Mouse (Mus musculus): ENCODE measurements around the gene Ehmt2. TPM values are rescaled to one million over a fixed set of nuclear protein-coding genes. Genes with fewer than 3 reads are reported as not detected.
A peak's percentile ranks its signal among the peaks of the same experiment; 100 is the strongest.

Ehmt2 gene
- total RNA-seq, 2 experiments from 2014 or later: 166 to 171 TPM

- intact Hi-C loops (cut with DNase I): loop anchor here (5.0 kb wide), 1 partner anchor 57 kb away; no protein-coding TSS in a partner anchor
- DNase-seq (ENCODE audit: low spot score in 2 of 2): no peak
These were observed 15.8 kb downstream of the Ehmt2 start, which contains the start of gene Slc44a4 for GRCm38 (mm10) chr17:34913930-34914665. TSS of gene Slc44a4 (plus strand) at chr17:34914466.

GRCm38 (mm10) chr17:34915410-34915831 is 17.2 kb downstream of the Ehmt2 start:
- intact Hi-C loops (cut with DNase I): no loop called here
- DNase-seq (ENCODE audit: low spot score in 2 of 2): no peak

- intact Hi-C loops (cut with DNase I): no loop called here
These were observed 18.0 kb downstream of the Ehmt2 start for GRCm38 (mm10) chr17:34916316-34916715.

GRCm38 (mm10) chr17:34917188-34917587 is 18.9 kb downstream of the Ehmt2 start:
- intact Hi-C loops (cut with DNase I): no loop called here
- no peak for DNase-seq (ENCODE audit: low spot score in 2 of 2)

More at GRCm38 (mm10) chr17:34916316-34916715, 18.0 kb downstream of the Ehmt2 start:
- DNase-seq (ENCODE audit: low spot score in 2 of 2): no peak

- no peak for DNase-seq (ENCODE audit: low spot score in 2 of 2)
- intact Hi-C loops (cut with DNase I): loop anchor here (5.0 kb wide), 1 partner anchor 59 kb away; the partner anchor contains the start of gene Lsm2
These were observed 24.7 kb downstream of the Ehmt2 start for GRCm38 (mm10) chr17:34922939-34923338.

GRCm38 (mm10) chr17:34924258-34924657 is 26.0 kb downstream of the Ehmt2 start:
- no peak for DNase-seq (ENCODE audit: low spot score in 2 of 2)
- intact Hi-C loops (cut with DNase I): loop anchor here (5.0 kb wide), 1 partner anchor 58 kb away; the partner anchor contains the start of gene Lsm2

- peak; percentile 31 to 38 for DNase-seq (ENCODE audit: low spot score in 2 of 2)
- intact Hi-C loops (cut with DNase I): no loop called here
These were observed 29.2 kb downstream of the Ehmt2 start for GRCm38 (mm10) chr17:34927306-34928019.

- intact Hi-C loops (cut with DNase I): no loop called here
- DNase-seq (ENCODE audit: low spot score in 2 of 2): no peak
These were observed 30.6 kb downstream of the Ehmt2 start for GRCm38 (mm10) chr17:34928841-34929240.

- DNase-seq (ENCODE audit: low spot score in 2 of 2): peak; percentile 98 to 99
- intact Hi-C loops (cut with DNase I): no loop called here
These were observed 32.9 kb downstream of the Ehmt2 start, which contains the start of gene Neu1 for GRCm38 (mm10) chr17:34931061-34931734. TSS of gene Neu1 (plus strand) at chr17:34931253.

GRCm38 (mm10) chr17:34931735-34932098 is 33.4 kb downstream of the Ehmt2 start:
- intact Hi-C loops (cut with DNase I): no loop called here
- peak in 1 of 2 experiments; percentile 48 for DNase-seq (ENCODE audit: low spot score in 2 of 2)

- intact Hi-C loops (cut with DNase I): no loop called here
These were observed 34.0 kb downstream of the Ehmt2 start for GRCm38 (mm10) chr17:34932287-34932686.

GRCm38 (mm10) chr17:34934031-34934430 is 35.8 kb downstream of the Ehmt2 start:
- no peak for DNase-seq (ENCODE audit: low spot score in 2 of 2)
- intact Hi-C loops (cut with DNase I): no loop called here

More at GRCm38 (mm10) chr17:34932287-34932686, 34.0 kb downstream of the Ehmt2 start:
- DNase-seq (ENCODE audit: low spot score in 2 of 2): no peak

- no peak for DNase-seq (ENCODE audit: low spot score in 2 of 2)
- intact Hi-C loops (cut with DNase I): no loop called here
These were observed 36.6 kb downstream of the Ehmt2 start for GRCm38 (mm10) chr17:34934830-34935229.

GRCm38 (mm10) chr17:34937960-34938505 is 39.8 kb downstream of the Ehmt2 start:
- intact Hi-C loops (cut with DNase I): no loop called here
- DNase-seq (ENCODE audit: low spot score in 2 of 2): no peak

- no peak for DNase-seq (ENCODE audit: low spot score in 2 of 2)
- intact Hi-C loops (cut with DNase I): no loop called here
These were observed 43.2 kb downstream of the Ehmt2 start for GRCm38 (mm10) chr17:34941344-34942041.

- no peak for DNase-seq (ENCODE audit: low spot score in 2 of 2)
- intact Hi-C loops (cut with DNase I): no loop called here
These were observed 45.0 kb downstream of the Ehmt2 start for GRCm38 (mm10) chr17:34943128-34943815.

- no peak for DNase-seq (ENCODE audit: low spot score in 2 of 2)
- intact Hi-C loops (cut with DNase I): no loop called here
These were observed 46.1 kb downstream of the Ehmt2 start for GRCm38 (mm10) chr17:34944362-34944761.

- intact Hi-C loops (cut with DNase I): loop anchor here (5.0 kb wide), 1 partner anchor 94 kb away; the partner anchor contains the start of genes Nelfe and Skiv2l
- DNase-seq (ENCODE audit: low spot score in 2 of 2): no peak
These were observed 48.3 kb downstream of the Ehmt2 start for GRCm38 (mm10) chr17:34946486-34947140.

Measured in left cerebral cortex, postnatal 14 days (tissue).